8 mouse cellular contexts compared by ENCODE assay signal in the genomic region with DNA sequence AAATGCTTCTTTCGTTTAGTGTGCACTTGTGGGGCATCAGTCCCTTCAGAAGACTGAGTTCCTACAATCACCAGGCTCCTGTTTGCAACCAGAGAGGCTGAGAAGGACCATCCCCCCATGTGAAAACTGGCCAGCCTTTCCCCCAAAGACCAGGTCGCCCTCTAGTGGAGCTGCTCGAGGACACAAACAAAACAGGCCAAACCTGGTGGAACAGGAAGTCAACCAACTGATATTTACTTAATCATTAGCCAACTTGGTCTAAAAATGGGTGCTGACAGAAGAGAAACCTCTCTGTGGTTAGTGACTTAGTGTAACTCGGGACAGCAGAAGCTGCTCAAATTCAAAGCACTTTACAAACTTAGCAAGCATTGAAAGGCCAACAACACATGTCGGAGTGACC. TPM values are rescaled to one million over a fixed set of nuclear protein-coding genes. Genes with fewer than 3 reads are reported as not detected.
DNase-seq lines count a peak whose midpoint lies in the region; ATAC-seq and TF ChIP-seq lines count a peak whose summit lies in the region.

No protein-coding gene starts in this region.

- 0 out of 2 replicates have a peak overlapping the region, but pooled peaks have one; percentile 17 for H3K27ac ChIP-seq in heart, postnatal 0 days (ENCODE audit: low read depth)
- H3K27ac ChIP-seq in lung, embryonic 16.5 days (ENCODE audit: low read length) = peak overlapping the region; percentile 47; the same call in 1 of the 2 replicates

- no peaks in the 10 kb centered on the region for H3K9me3 ChIP-seq in heart, postnatal 0 days (replicated peaks; ENCODE audit: control insufficient read depth, low read length)
- no peaks in the 10 kb centered on the region for H3K9me3 ChIP-seq in lung, embryonic 16.5 days (ENCODE audit: control insufficient read depth, low read length)

- DNase-seq in B cell, adult 2 months = peak; percentile 86 to 87
- peak; percentile 80 for DNase-seq in MN1 (ENCODE audit: low spot score)
- peak; percentile 78 for DNase-seq in cerebellum, adult 9-11 months
- DNase-seq in heart, postnatal 0 days (ENCODE audit: low spot score) = peak; percentile 80
- peak; percentile 72 to 80 for DNase-seq in layer of hippocampus, adult 18-20 months (ENCODE audit: low spot score in 2 of 2)
- peak; percentile 73 for DNase-seq in right cerebral cortex, postnatal 14 days
- DNase-seq in urinary bladder, postnatal 14 days (ENCODE audit: low spot score) = peak; percentile 92

- no peak overlapping the region for H3K4me3 ChIP-seq in heart, postnatal 0 days (ENCODE audit: low read depth, low read length)
- no peak overlapping the region for H3K4me3 ChIP-seq in lung, embryonic 16.5 days (ENCODE audit: low read length)

- H3K9ac ChIP-seq in heart, postnatal 0 days (replicated peaks; ENCODE audit: low read depth, low read length) = no peak overlapping the region
- H3K9ac ChIP-seq in lung, embryonic 16.5 days (ENCODE audit: low read length) = no peak overlapping the region

- peaks cover 6% of the 10 kb centered on the region for H3K4me1 ChIP-seq in heart, postnatal 0 days (ENCODE audit: control insufficient read depth, insufficient read depth)
- peaks cover 17% of the 10 kb centered on the region for H3K4me1 ChIP-seq in lung, embryonic 16.5 days (replicated peaks; ENCODE audit: control insufficient read depth, insufficient read depth, low read length)

- H3K4me2 ChIP-seq in heart, postnatal 0 days (ENCODE audit: low read depth, low read length) = no peak overlapping the region
- no peak overlapping the region for H3K4me2 ChIP-seq in lung, embryonic 16.5 days (ENCODE audit: low read depth, low read length)

- no peak for ATAC-seq in heart, postnatal 0 days (ENCODE audit: insufficient read depth, low read depth)
- ATAC-seq in lung, embryonic 16.5 days (ENCODE audit: low read depth) = no peak

- peak; percentile 33; the same call in 1 of the 2 replicates for TF ChIP-seq EP300 in heart, postnatal 0 days (IDR thresholded peaks at IDR 0.05; ENCODE audit: low read depth)

- peak; percentile 90 for TF ChIP-seq CTCF in heart, postnatal 0 days (IDR thresholded peaks at IDR 0.05; ENCODE audit: low read depth)

- WGBS in heart, postnatal 0 days = 22% methylated on average over 5 of the region's 5 CpGs
- WGBS in lung, embryonic 16.5 days = 18% methylated on average over 5 of the region's 5 CpGs

- H3K36me3 ChIP-seq in heart, postnatal 0 days (replicated peaks; ENCODE audit: control insufficient read depth, insufficient read depth, low read length) = no peaks in the 10 kb centered on the region
- H3K36me3 ChIP-seq in lung, embryonic 16.5 days (ENCODE audit: control insufficient read depth, insufficient read depth, low read length) = no peaks in the 10 kb centered on the region

- no peaks in the 10 kb centered on the region for H3K27me3 ChIP-seq in heart, postnatal 0 days (ENCODE audit: control insufficient read depth, insufficient read depth, low read length)
- H3K27me3 ChIP-seq in lung, embryonic 16.5 days (ENCODE audit: control insufficient read depth, insufficient read depth, low read depth, low read length) = no peaks in the 10 kb centered on the region

RNA-seq across cellular contexts. Expression of a gene that starts 2.8 kb away (rescaled TPM):
- 74.4 and 84.9 TPM in 2 replicates for total RNA-seq in heart, postnatal 0 days (2014; rRNA removed; ENCODE audit: low replicate concordance)
- 75.2 and 81.6 TPM in 2 replicates for polyA plus RNA-seq in heart, postnatal 0 days (2015; fragmentation: Nextera tagmentation; extraction: Ambion mirVana)
- 10 to 100 TPM; 72.2 to 83.8 TPM for total RNA-seq in layer of hippocampus, adult 18-20 months (2021)
- 72.9 and 81.6 TPM in 2 replicates for polyA plus RNA-seq in lung, embryonic 16.5 days (2015; fragmentation: Nextera tagmentation; extraction: Ambion mirVana)

RNA-seq across cellular contexts. Expression of a gene that starts 3.2 kb away (rescaled TPM):
- total RNA-seq in heart, postnatal 0 days (2014; rRNA removed; ENCODE audit: low replicate concordance) = 15.5 TPM in 1 of 2 replicates, not detected in the other
- polyA plus RNA-seq in heart, postnatal 0 days (2015; fragmentation: Nextera tagmentation; extraction: Ambion mirVana) = 1.3 and 1.4 TPM in 2 replicates
- total RNA-seq in layer of hippocampus, adult 18-20 months (2021) = 1 to 10 TPM in 1 of 2 experiments, under 1 TPM in 1; 0.79 to 1.6 TPM
- polyA plus RNA-seq in lung, embryonic 16.5 days (2015; fragmentation: Nextera tagmentation; extraction: Ambion mirVana) = 1.3 and 2.4 TPM in 2 replicates

RNA-seq across cellular contexts. Expression of a gene that starts 16.9 kb away (rescaled TPM):
- total RNA-seq in heart, postnatal 0 days (2014; rRNA removed; ENCODE audit: low replicate concordance) = 48.3 and 85.2 TPM in 2 replicates
- 22.6 and 24.2 TPM in 2 replicates for polyA plus RNA-seq in heart, postnatal 0 days (2015; fragmentation: Nextera tagmentation; extraction: Ambion mirVana)
- total RNA-seq in layer of hippocampus, adult 18-20 months (2021) = 10 to 100 TPM; 50.9 to 54.2 TPM
- 65.3 and 69.4 TPM in 2 replicates for polyA plus RNA-seq in lung, embryonic 16.5 days (2015; fragmentation: Nextera tagmentation; extraction: Ambion mirVana)

RNA-seq across cellular contexts. Expression of a gene that starts 18.4 kb away (rescaled TPM):
- total RNA-seq in heart, postnatal 0 days (2014; rRNA removed; ENCODE audit: low replicate concordance) = 212 and 277 TPM in 2 replicates
- polyA plus RNA-seq in heart, postnatal 0 days (2015; fragmentation: Nextera tagmentation; extraction: Ambion mirVana) = 181 and 195 TPM in 2 replicates
- not detected for total RNA-seq in layer of hippocampus, adult 18-20 months (2021)
- 4.7 and 5.2 TPM in 2 replicates for polyA plus RNA-seq in lung, embryonic 16.5 days (2015; fragmentation: Nextera tagmentation; extraction: Ambion mirVana)

RNA-seq across cellular contexts. Expression of a gene that starts 20.9 kb away (rescaled TPM):
- 145 and 181 TPM in 2 replicates for total RNA-seq in heart, postnatal 0 days (2014; rRNA removed; ENCODE audit: low replicate concordance)
- polyA plus RNA-seq in heart, postnatal 0 days (2015; fragmentation: Nextera tagmentation; extraction: Ambion mirVana) = 250 and 254 TPM in 2 replicates
- total RNA-seq in layer of hippocampus, adult 18-20 months (2021) = 10 to 100 TPM; 54.0 to 56.6 TPM
- polyA plus RNA-seq in lung, embryonic 16.5 days (2015; fragmentation: Nextera tagmentation; extraction: Ambion mirVana) = 175 and 179 TPM in 2 replicates
